ENCODE assay signal across 8 mouse cellular contexts in genomic region chr11:100318529-100319451, GRCm38 (mm10). TPM values are rescaled to one million over a fixed set of nuclear protein-coding genes. Genes with fewer than 3 reads are reported as not detected.
DNase-seq lines count a peak whose midpoint lies in the region; ATAC-seq lines count a peak whose summit lies in the region.

No protein-coding gene starts in this region.

- intact Hi-C loops in gastrocnemius, postnatal 36 days (cut with DNase I): no loop called here

- no peaks in the 10 kb centered on the region for H3K9me3 ChIP-seq in lung, embryonic 15.5 days
- H3K9me3 ChIP-seq in hindbrain, embryonic 13.5 days: no peaks in the 10 kb centered on the region
- H3K9me3 ChIP-seq in midbrain, embryonic 14.5 days (ENCODE audit: control insufficient read depth, low read length): no peaks in the 10 kb centered on the region

- H3K4me3 ChIP-seq in lung, embryonic 15.5 days: peak overlapping the region; percentile 84
- H3K4me3 ChIP-seq in hindbrain, embryonic 13.5 days: peak overlapping the region; percentile 74
- H3K4me3 ChIP-seq in midbrain, embryonic 14.5 days (replicated peaks; ENCODE audit: low read depth, low read length): peak overlapping the region; percentile 34

- ATAC-seq in lung, embryonic 15.5 days (ENCODE audit: borderline replicate concordance, extremely low read depth, low FRiP score, low TSS enrichment): no peak
- peak; percentile 8 for ATAC-seq in hindbrain, embryonic 13.5 days (ENCODE audit: low FRiP score)
- ATAC-seq in midbrain, embryonic 14.5 days (ENCODE audit: low FRiP score, low TSS enrichment): 0 out of 2 replicates have a peak, but pooled peaks have one; percentile 0

- DNase-seq in lung, postnatal 14 days: no peak
- DNase-seq in cerebellum, postnatal 10 days: peak; percentile 36 to 51
- DNase-seq in midbrain, embryonic 14.5 days: no peak
- DNase-seq in layer of hippocampus, postnatal 25 days (ENCODE audit: extremely low spot score in 1 of 2, low spot score in 1 of 2): no peak
- DNase-seq in gastrocnemius, postnatal 36 days: no peak
- DNase-seq in right cerebral cortex, adult 18-20 months: no peak

- H3K4me1 ChIP-seq in lung, embryonic 15.5 days: peaks cover 4% of the 10 kb centered on the region; the same call in 1 of the 2 replicates
- peaks cover 19% of the 10 kb centered on the region for H3K4me1 ChIP-seq in hindbrain, embryonic 13.5 days (replicated peaks)
- peaks cover 7% of the 10 kb centered on the region; the same call in 1 of the 2 replicates for H3K4me1 ChIP-seq in midbrain, embryonic 14.5 days (ENCODE audit: control insufficient read depth, insufficient read depth, low read length)

- peak overlapping the region; percentile 76 for H3K4me2 ChIP-seq in lung, embryonic 15.5 days
- peak overlapping the region; percentile 54 for H3K4me2 ChIP-seq in hindbrain, embryonic 13.5 days
- H3K4me2 ChIP-seq in midbrain, embryonic 14.5 days (ENCODE audit: low read length): peak overlapping the region; percentile 60

- H3K9ac ChIP-seq in lung, embryonic 15.5 days: 0 out of 2 replicates have a peak overlapping the region, but pooled peaks have one; percentile 43
- H3K9ac ChIP-seq in hindbrain, embryonic 13.5 days: peak overlapping the region; percentile 60
- 0 out of 2 replicates have a peak overlapping the region, but pooled peaks have one; percentile 16 for H3K9ac ChIP-seq in midbrain, embryonic 14.5 days (replicated peaks; ENCODE audit: low read length)

- 75% methylated on average over 10 of the region's 10 CpGs for WGBS in lung, embryonic 15.5 days
- WGBS in hindbrain, embryonic 13.5 days: 88% methylated on average over 10 of the region's 10 CpGs
- WGBS in midbrain, embryonic 14.5 days: 89% methylated on average over 10 of the region's 10 CpGs

- H3K27me3 ChIP-seq in lung, embryonic 15.5 days: no peaks in the 10 kb centered on the region
- H3K27me3 ChIP-seq in hindbrain, embryonic 13.5 days: no peaks in the 10 kb centered on the region
- H3K27me3 ChIP-seq in midbrain, embryonic 14.5 days (ENCODE audit: control insufficient read depth, insufficient read depth, low read length): no peaks in the 10 kb centered on the region

- H3K36me3 ChIP-seq in lung, embryonic 15.5 days: peaks cover 19% of the 10 kb centered on the region
- peaks cover 18% of the 10 kb centered on the region for H3K36me3 ChIP-seq in hindbrain, embryonic 13.5 days
- H3K36me3 ChIP-seq in midbrain, embryonic 14.5 days (ENCODE audit: control insufficient read depth, insufficient read depth, low read length): peaks cover 20% of the 10 kb centered on the region

- peak overlapping the region; percentile 64; the same call in 1 of the 2 replicates for H3K27ac ChIP-seq in lung, embryonic 15.5 days
- peak overlapping the region; percentile 81 for H3K27ac ChIP-seq in hindbrain, embryonic 13.5 days
- peak overlapping the region; percentile 80 for H3K27ac ChIP-seq in midbrain, embryonic 14.5 days (replicated peaks; ENCODE audit: low read depth, low read length)

RNA-seq across cellular contexts. Expression of gene Eif1, which starts 0.9 kb away (rescaled TPM):
- 1,642 and 1,646 TPM in 2 replicates for polyA plus RNA-seq in lung, embryonic 15.5 days (2015; fragmentation: Nextera tagmentation; extraction: Ambion mirVana)
- polyA plus RNA-seq in hindbrain, embryonic 13.5 days (2015; fragmentation: Nextera tagmentation; extraction: Ambion mirVana): 1,398 and 1,436 TPM in 2 replicates
- 1,318 and 1,476 TPM in 2 replicates for polyA plus RNA-seq in midbrain, embryonic 14.5 days (2014; fragmentation: Nextera tagmentation; extraction: Ambion mirVana)
- total RNA-seq in layer of hippocampus, postnatal 25 days (2021): 100 to 1,000 TPM; 723 to 806 TPM
- 1,000 to 10,000 TPM in 1 of 2 experiments, 100 to 1,000 TPM in 1; 947 to 1,138 TPM for total RNA-seq in gastrocnemius, postnatal 36 days (2021)

RNA-seq across cellular contexts. Expression of gene Gast, which starts 15.4 kb away (rescaled TPM):
- polyA plus RNA-seq in lung, embryonic 15.5 days (2015; fragmentation: Nextera tagmentation; extraction: Ambion mirVana): not detected in 2 replicates
- polyA plus RNA-seq in hindbrain, embryonic 13.5 days (2015; fragmentation: Nextera tagmentation; extraction: Ambion mirVana): 0.66 and 1.7 TPM in 2 replicates
- 0.93 and 1.3 TPM in 2 replicates for polyA plus RNA-seq in midbrain, embryonic 14.5 days (2014; fragmentation: Nextera tagmentation; extraction: Ambion mirVana)
- not detected for total RNA-seq in layer of hippocampus, postnatal 25 days (2021)
- total RNA-seq in gastrocnemius, postnatal 36 days (2021): not detected

RNA-seq across cellular contexts. Expression of gene Hap1, which starts 37.1 kb away (rescaled TPM):
- 19.8 and 20.7 TPM in 2 replicates for polyA plus RNA-seq in lung, embryonic 15.5 days (2015; fragmentation: Nextera tagmentation; extraction: Ambion mirVana)
- 94.1 and 94.4 TPM in 2 replicates for polyA plus RNA-seq in hindbrain, embryonic 13.5 days (2015; fragmentation: Nextera tagmentation; extraction: Ambion mirVana)
- 108 and 170 TPM in 2 replicates for polyA plus RNA-seq in midbrain, embryonic 14.5 days (2014; fragmentation: Nextera tagmentation; extraction: Ambion mirVana)
- total RNA-seq in layer of hippocampus, postnatal 25 days (2021): 100 to 1,000 TPM; 125 to 143 TPM
- total RNA-seq in gastrocnemius, postnatal 36 days (2021): under 1 TPM in 1 of 2 experiments, not detected in 1; 0.23 TPM

RNA-seq across cellular contexts. Expression of gene Krt42, which starts 49.1 kb away (rescaled TPM):
- polyA plus RNA-seq in lung, embryonic 15.5 days (2015; fragmentation: Nextera tagmentation; extraction: Ambion mirVana): not detected in 2 replicates
- polyA plus RNA-seq in hindbrain, embryonic 13.5 days (2015; fragmentation: Nextera tagmentation; extraction: Ambion mirVana): not detected in 2 replicates
- polyA plus RNA-seq in midbrain, embryonic 14.5 days (2014; fragmentation: Nextera tagmentation; extraction: Ambion mirVana): not detected in 2 replicates
- not detected for total RNA-seq in layer of hippocampus, postnatal 25 days (2021)
- total RNA-seq in gastrocnemius, postnatal 36 days (2021): not detected

RNA-seq across cellular contexts. Expression of gene Krt17, which starts 58.0 kb away (rescaled TPM):
- polyA plus RNA-seq in lung, embryonic 15.5 days (2015; fragmentation: Nextera tagmentation; extraction: Ambion mirVana): 7.5 and 18.2 TPM in 2 replicates
- 0.17 TPM in 1 of 2 replicates, not detected in the other for polyA plus RNA-seq in hindbrain, embryonic 13.5 days (2015; fragmentation: Nextera tagmentation; extraction: Ambion mirVana)
- not detected in 2 replicates for polyA plus RNA-seq in midbrain, embryonic 14.5 days (2014; fragmentation: Nextera tagmentation; extraction: Ambion mirVana)
- not detected for total RNA-seq in layer of hippocampus, postnatal 25 days (2021)
- under 1 TPM in 1 of 2 experiments, not detected in 1; 0.82 TPM for total RNA-seq in gastrocnemius, postnatal 36 days (2021)

Comparison
In these comparisons a context has a peak if more than half of its experiments do, and no peak if none do; other contexts are left out.
1. H3K4me3 ChIP-seq: peak in every context shown above with its lines; median percentile 84 in lung, embryonic 15.5 days; 74 in hindbrain, embryonic 13.5 days; 34 in midbrain, embryonic 14.5 days.
2. DNase-seq: peak in cerebellum, postnatal 10 days (2 of 2); none in lung, postnatal 14 days (single experiment), midbrain, embryonic 14.5 days (single experiment), layer of hippocampus, postnatal 25 days (0 of 2), gastrocnemius, postnatal 36 days (0 of 2) and right cerebral cortex, adult 18-20 months (single experiment).
3. Peak in every context shown above with its lines, with median percentiles within 50 percentile points of each other: H3K27ac ChIP-seq, H3K4me2 ChIP-seq and H3K9ac ChIP-seq.